Mouse (Mus musculus) embryo, embryonic 9.5 days (tissue): ENCODE measurements at regions not wholly inside any gene's neighbourhood (a gene's known extent, or its start where the extent isn't known, plus 50 kb on each side); places are given as distances from the start of the nearest gene placed in this dataset.

Source experiments
- DNase-seq: peaks from one replicate; pipeline ENCODE4 v3.0.0-alpha.2; 2017; ENCODE audit errors: extremely low spot score

- no peak for DNase-seq
Measured at GRCm38 (mm10) chr1:94642296-94642695, 589.9 kb upstream of the Pdcd1 start.

GRCm38 (mm10) chr1:94658218-94658617, 605.9 kb upstream of the Pdcd1 start:
- DNase-seq: no peak

GRCm38 (mm10) chr1:94671641-94672040, 619.3 kb upstream of the Pdcd1 start:
- no peak for DNase-seq

GRCm38 (mm10) chr1:94700517-94700916, 612.9 kb upstream of the Fam174a start:
- DNase-seq: no peak

- no peak for DNase-seq
Measured at GRCm38 (mm10) chr1:94701688-94702087, 611.7 kb upstream of the Fam174a start.

- DNase-seq: peak; percentile 52
Measured at GRCm38 (mm10) chr1:94712812-94713211, 600.6 kb upstream of the Fam174a start.

- no peak for DNase-seq
Measured at GRCm38 (mm10) chr1:94717699-94718098, 595.7 kb upstream of the Fam174a start.

GRCm38 (mm10) chr1:94753523-94753922, 559.9 kb upstream of the Fam174a start:
- no peak for DNase-seq

- no peak for DNase-seq
Measured at GRCm38 (mm10) chr1:94789019-94789585, 524.3 kb upstream of the Fam174a start.

- DNase-seq: no peak
Measured at GRCm38 (mm10) chr1:94790604-94791003, 522.8 kb upstream of the Fam174a start.

- no peak for DNase-seq
Measured at GRCm38 (mm10) chr1:94791052-94791451, 522.4 kb upstream of the Fam174a start.

GRCm38 (mm10) chr1:94796028-94796427, 517.4 kb upstream of the Fam174a start:
- DNase-seq: no peak

- no peak for DNase-seq
Measured at GRCm38 (mm10) chr1:94803722-94804121, 509.7 kb upstream of the Fam174a start.

GRCm38 (mm10) chr1:94804877-94805276, 508.5 kb upstream of the Fam174a start:
- DNase-seq: no peak

GRCm38 (mm10) chr1:94827628-94828027, 485.8 kb upstream of the Fam174a start:
- no peak for DNase-seq

GRCm38 (mm10) chr1:94835982-94836381, 477.4 kb upstream of the Fam174a start:
- no peak for DNase-seq

- DNase-seq: no peak
Measured at GRCm38 (mm10) chr1:94851522-94851921, 461.9 kb upstream of the Fam174a start.

GRCm38 (mm10) chr1:94858464-94858863, 455.0 kb upstream of the Fam174a start:
- DNase-seq: no peak

- no peak for DNase-seq
Measured at GRCm38 (mm10) chr1:94868872-94869271, 444.6 kb upstream of the Fam174a start.

- no peak for DNase-seq
Measured at GRCm38 (mm10) chr1:94880553-94880952, 432.9 kb upstream of the Fam174a start.

- no peak for DNase-seq
Measured at GRCm38 (mm10) chr1:94904982-94905507, 408.4 kb upstream of the Fam174a start.

GRCm38 (mm10) chr1:94910839-94911238, 402.6 kb upstream of the Fam174a start:
- DNase-seq: no peak
